16 mouse cellular contexts compared by ENCODE assay signal in the genomic region with DNA sequence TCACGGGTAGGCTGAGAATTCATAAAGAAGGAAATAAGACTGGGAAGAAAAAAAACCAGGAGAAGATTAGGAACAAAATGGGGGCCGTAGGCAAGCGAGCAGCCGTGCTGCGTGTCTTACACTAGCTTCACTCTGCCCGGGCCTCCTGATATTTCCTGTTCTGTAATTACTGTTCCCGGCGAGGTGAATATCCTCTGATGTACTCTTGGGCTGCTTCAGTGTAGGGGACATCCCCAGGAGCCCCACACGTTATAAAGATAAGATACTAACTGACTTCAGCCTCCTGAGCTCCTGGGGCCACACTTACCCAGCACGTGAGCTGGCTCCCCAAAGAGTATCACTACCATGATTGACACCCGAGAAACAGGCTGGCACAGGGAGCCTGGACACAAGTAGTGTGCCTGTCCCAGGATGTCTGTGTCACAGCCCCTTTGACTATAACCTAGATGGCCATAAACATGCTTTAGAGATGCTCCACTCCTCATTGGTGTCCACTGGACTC. TPM values are rescaled to one million over a fixed set of nuclear protein-coding genes. Genes with fewer than 3 reads are reported as not detected.
"Had no signal": no experiment of that assay in that cellular context is flagged by ENCODE, and none has a peak within 500 bp of the region (broad histone marks: within the 10 kb centered on the region; RNA-seq: fewer than 3 reads in every experiment).

No protein-coding gene starts in this region.

- DNase-seq: kidney, adult 2 months; kidney, postnatal 36 days; layer of hippocampus, postnatal 36 days; liver, embryonic 13.5 days; lung, adult 2 months; right cerebral cortex, postnatal 25 days; spleen, adult 18-20 months had no signal

- H3K27ac ChIP-seq: kidney, postnatal 0 days; left cerebral cortex, adult 2 months; liver, embryonic 13.5 days; macrophage; midbrain, embryonic 12.5 days; midbrain, embryonic 15.5 days; neural tube, embryonic 12.5 days; neural tube, embryonic 15.5 days; stomach, embryonic 15.5 days had no signal

- H3K4me2 ChIP-seq: liver, embryonic 13.5 days; midbrain, embryonic 12.5 days; midbrain, embryonic 15.5 days; neural tube, embryonic 12.5 days; neural tube, embryonic 15.5 days; stomach, embryonic 15.5 days had no signal

- H3K9ac ChIP-seq: liver, embryonic 13.5 days; midbrain, embryonic 12.5 days; midbrain, embryonic 15.5 days; neural tube, embryonic 12.5 days; neural tube, embryonic 15.5 days; stomach, embryonic 15.5 days had no signal

- H3K4me3 ChIP-seq: left cerebral cortex, adult 2 months; liver, embryonic 13.5 days; midbrain, embryonic 12.5 days; midbrain, embryonic 15.5 days; neural tube, embryonic 12.5 days; neural tube, embryonic 15.5 days; stomach, embryonic 15.5 days had no signal

- H3K4me1 ChIP-seq: liver, embryonic 13.5 days; midbrain, embryonic 12.5 days; neural tube, embryonic 12.5 days; neural tube, embryonic 15.5 days; stomach, embryonic 15.5 days had no signal

- ATAC-seq: midbrain, embryonic 15.5 days had no signal

- H3K27me3 ChIP-seq: liver, embryonic 13.5 days; midbrain, embryonic 12.5 days; midbrain, embryonic 15.5 days; neural tube, embryonic 12.5 days; neural tube, embryonic 15.5 days; stomach, embryonic 15.5 days had no signal

- H3K36me3 ChIP-seq: liver, embryonic 13.5 days; midbrain, embryonic 12.5 days; midbrain, embryonic 15.5 days; neural tube, embryonic 12.5 days; neural tube, embryonic 15.5 days; stomach, embryonic 15.5 days had no signal

- H3K9me3 ChIP-seq: liver, embryonic 13.5 days; midbrain, embryonic 12.5 days; midbrain, embryonic 15.5 days; neural tube, embryonic 12.5 days; neural tube, embryonic 15.5 days; stomach, embryonic 15.5 days had no signal

RNA-seq across cellular contexts. Expression of a gene that starts 28.7 kb away (rescaled TPM):
- polyA plus RNA-seq: limb, embryonic 11.5 days had no signal
